Mouse (Mus musculus) G1E (cell line): Measurements from ENCODE around the gene Pih1d3.

Experiments
- CTCF ChIP-seq: IDR thresholded peaks from 2 replicates; pipeline ENCODE4 v1.5.1; 2012; ENCODE audit warnings: low read depth, low read length, inconsistent platforms, mixed read lengths
- GATA1 ChIP-seq: IDR thresholded peaks from 2 replicates; pipeline ENCODE4 v1.6.1; 2012; ENCODE audit warnings: borderline replicate concordance, low read length, inconsistent platforms, mixed read lengths
- GATA2 ChIP-seq: IDR thresholded peaks from 2 replicates; pipeline ENCODE4 v1.6.1; 2012; ENCODE audit warnings: low read depth, low read length, inconsistent platforms, borderline replicate concordance

DNA sequence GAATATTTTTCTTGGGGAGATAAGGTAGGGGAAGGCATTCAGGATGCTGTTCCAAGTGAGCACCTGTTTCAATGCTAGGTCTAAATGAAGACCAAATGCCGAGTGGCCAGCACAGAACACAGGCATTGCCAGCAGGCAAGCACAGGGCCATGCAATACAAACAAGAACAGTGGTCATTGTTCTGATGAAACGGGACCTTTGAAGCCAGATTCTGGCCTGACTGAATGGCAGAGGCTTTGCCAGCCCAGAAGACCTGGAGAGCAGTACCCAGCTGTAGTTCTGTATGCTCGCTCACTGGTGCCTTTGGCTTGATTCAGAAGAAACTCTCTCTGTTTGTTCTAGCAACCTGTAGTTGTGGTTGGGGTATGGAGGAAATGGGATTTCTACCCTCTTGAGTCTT is 47.2 kb upstream of the Pih1d3 start:
- TF ChIP-seq GATA1 (no peak), CTCF (no peak), GATA2 (no peak)
